Mouse (Mus musculus) kidney, adult 2 months (tissue): ENCODE measurements around the gene Vwce.

Experiments used
- CTCF ChIP-seq: fragments of 200-500 bp; conservative IDR thresholded peaks from 2 replicates; pipeline ENCODE4 v1.5.1; 2011; ENCODE audit warnings: low read depth, mild to moderate bottlenecking, control low read depth, low read length, moderate library complexity, mixed read lengths; ENCODE audit not compliant: insufficient read depth, insufficient read length
- POLR2A ChIP-seq: fragments of 200-500 bp; IDR thresholded peaks from one replicate; pipeline ENCODE4 v1.6.1; 2011; ENCODE audit warnings: low read depth, low read length, control low read depth

DNA sequence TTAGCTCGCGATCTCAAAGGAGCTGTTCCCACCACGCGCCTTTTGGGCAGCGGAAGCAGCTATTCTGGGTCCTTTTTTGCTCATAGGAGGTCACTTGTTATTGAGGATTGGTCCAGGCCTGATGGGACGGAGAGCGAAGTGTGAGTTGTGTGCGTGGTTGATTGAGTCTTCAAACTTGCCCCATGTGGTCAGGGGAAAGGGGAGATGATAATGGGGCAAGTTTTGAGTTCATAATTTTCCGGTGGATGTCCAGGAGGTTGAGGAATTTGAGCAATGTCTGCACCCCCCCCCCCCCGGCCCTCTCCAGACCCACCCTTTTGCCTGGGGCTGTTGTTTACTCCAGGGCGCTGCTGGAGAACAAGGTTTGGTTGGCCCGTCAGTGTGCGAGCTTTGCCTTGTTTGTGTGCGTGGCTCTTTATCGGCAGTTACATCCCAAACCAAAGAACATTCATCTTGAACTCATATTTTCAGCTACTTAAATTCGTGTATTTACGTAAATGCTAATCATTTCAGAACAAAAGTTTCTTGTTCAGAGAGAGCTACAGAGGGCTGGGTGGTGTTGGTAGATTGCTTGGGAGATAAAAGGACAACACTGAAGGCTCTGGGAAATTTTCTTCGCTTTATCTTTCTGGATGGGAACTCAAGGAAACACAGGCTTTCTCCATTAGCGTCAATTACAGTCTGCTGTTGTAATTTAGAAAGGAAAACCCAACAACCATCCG, 28.0 kb upstream of the Vwce start:
- no peak for TF ChIP-seq POLR2A
- TF ChIP-seq CTCF, result no peak
